Mouse (Mus musculus) c-Kit-negative CD71-positive TER-119-positive erythroid progenitor cells, embryonic 14.5 days (primary cell): ENCODE data around the gene Tmem33.
A peak's percentile ranks its signal among the peaks of the same experiment; 100 is the strongest.

Source experiments
- DNase-seq: peaks from one replicate; pipeline ENCODE4 v3.0.0-alpha.2; 2013; ENCODE audit warnings: low read depth, low spot score

The Tmem33 gene

GRCm38 (mm10) chr5:67260531-67261371 lies at the start of gene Tmem33:
TSS of gene Tmem33 (plus strand) at chr5:67260565.
- peak; percentile 93 for DNase-seq

DNA sequence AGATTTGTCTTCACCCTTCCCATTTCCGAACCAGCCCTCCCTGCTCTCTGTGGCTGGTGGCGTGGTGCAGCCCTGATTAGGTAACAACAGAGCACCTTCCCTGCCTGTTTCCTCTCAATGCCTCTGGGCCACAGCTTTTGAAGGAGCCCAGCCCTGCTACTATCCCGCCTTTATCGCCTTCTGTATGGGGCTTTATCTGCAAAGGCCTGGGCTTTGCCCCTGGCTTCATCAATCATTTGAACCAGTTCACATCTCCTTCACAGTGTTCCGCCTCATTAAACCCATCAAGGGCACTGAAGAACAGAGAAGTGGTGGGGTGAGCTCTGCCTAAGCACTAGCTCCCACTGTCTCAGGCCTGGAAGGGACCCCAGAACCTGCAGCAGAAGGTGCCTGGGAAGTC lies 47.2 kb upstream of the Tmem33 start:
- no peak for DNase-seq

DNA sequence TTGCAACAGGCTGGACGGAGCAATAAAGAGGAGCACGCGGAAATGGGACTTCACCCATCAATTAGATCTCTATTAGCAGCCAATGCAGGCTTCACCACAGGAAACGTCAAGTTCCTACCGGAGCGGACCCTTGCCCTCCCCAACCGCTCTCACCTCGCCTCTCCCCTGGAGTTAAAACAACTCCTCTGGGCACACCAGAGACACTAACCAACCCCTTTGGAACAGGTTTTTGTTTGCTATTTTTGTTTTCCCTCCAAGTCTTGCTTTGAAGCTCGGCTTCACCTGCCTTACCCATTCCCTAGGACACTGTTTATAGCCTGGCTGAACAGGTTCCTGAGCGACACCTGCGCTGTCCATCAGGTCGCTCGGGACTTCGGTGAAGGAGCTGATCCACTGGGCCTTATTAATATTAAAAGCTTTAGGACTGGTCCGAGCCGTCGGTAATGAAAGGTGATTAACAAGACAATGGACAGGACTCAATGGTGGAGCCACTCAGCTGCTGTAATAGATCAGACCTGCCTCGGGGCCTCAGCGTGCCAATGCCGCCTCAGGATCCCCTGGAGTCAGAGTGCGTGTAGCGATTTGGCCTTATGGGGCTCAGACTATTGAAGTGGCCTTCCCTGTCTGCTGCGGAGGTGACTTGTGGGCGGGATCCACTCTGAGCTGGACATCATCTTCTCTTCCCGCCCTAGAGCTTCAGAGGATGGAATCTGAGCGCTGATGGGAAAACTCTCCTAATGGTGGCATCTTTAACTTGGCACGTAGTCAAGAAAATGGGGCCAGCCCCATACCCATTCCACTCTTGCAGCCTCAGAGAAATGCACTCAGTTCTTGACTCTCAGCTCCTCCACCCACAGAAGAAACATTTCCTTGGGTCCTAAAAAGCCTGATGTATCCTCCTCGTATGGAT lies 45.0 kb upstream of the Tmem33 start:
- DNase-seq: no peak

DNA sequence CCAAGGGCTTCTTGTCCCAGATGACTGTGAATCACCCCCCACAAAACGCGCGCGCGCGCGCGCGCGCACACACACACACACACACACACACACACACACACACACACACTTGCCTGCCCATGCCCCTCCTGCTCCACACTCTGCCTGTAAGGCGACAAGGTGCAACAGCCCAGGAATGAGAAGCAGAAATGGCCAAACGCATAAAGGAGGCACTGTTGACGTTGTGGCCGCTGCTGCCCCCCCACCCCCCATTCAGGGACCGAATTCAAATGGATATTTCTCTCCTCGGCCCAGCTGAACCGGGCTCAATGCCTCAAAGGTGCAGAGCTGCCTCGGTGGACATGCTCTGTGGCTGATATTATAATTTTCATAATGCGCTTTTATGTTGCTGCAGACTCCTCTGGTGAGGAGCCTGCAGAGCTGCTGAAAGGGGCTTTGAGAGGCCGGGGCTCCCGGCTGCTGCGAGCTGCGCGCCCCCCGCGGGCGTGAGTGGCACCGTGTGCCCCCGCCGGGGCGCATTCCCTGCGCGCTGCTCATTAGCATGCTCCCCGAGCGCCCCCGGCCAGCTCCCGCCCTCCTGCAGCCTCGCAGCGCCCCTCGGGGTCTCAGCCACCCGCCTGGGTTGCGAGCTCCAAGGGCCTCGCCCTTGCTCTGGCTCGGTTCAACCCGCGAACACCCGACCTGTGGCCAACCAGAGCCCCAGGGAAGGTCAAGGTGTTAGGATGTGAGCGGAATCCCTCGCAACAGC lies 44.2 kb upstream of the Tmem33 start:
- DNase-seq: no peak

DNA sequence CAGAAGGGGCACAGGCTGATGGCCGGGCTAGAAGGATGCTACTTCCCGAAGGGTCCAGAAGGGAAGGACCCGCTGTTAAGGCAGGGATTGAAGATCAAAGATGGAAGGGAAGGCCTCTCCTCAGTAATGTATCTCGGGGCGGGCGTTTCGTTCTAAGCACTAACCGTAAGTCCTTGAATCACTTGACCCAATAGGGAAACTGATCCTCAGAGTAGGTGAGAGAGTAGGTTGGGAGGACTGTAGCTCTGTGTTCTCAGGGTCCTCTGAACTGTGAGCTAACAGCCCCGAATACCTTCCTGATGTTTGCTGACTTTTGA lies 43.6 kb upstream of the Tmem33 start:
- no peak for DNase-seq

DNA sequence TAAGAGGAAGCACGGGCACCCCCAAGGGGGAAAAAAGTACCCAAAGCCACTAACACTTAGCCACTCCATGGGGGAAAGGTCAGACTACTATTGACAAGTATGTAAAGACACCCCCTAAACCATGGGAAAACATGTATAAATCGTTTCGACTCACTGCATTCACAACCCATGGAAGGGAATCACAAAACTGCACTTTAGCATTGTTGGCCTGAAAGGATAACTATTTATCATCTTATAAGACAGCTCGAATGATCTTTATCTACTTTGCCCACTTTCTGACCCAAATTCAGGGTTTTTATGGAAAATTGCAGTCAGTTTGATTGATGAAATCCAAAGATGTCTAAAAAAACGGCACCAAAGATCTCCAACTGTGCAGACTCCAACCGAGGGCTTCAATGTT lies 38.5 kb upstream of the Tmem33 start:
- no peak for DNase-seq

DNA sequence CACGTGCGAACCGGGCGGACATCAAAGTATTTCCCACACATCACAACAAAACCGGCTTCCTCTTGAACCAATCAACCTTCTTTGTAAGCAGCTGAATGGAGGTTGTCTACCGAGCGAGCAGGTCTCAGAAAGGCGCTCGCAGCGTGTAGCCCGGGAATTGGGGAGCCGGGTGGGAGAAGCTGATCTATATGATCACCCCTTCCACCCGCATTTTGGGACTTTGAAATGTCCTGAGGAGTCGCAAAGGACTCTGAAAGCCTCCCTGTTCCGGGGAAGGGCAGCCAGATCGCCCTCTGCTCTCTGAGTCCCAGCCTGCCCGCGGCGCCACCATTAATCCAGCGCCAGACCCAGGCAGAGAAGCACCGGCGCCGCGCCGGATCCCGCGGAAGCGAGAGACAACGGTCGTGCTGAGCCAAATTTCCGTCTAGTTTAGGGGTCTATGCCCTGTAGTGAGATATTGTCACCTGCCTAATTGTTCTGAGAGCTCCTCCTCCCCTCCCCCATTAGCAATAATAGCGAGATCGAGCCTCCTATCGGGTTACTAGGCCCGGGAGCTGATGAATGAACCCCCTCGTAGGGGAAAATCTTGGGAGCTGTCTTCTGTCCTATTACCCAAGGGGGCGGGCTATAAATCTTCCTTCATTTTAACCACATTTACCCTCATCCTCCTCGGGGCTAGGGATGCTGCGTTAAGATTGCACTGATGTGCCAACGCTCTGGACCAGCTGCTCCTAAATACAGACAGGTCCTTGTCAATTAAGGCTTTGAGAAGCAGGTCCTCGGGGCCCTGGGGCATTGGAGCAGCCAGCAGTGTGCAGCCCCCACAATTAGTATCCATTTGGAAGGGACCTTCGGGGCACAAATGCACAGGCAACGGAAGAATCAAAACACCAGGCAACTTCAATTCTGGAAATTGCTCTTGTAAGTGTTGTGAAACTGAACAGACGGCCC lies 37.6 kb upstream of the Tmem33 start:
- no peak for DNase-seq

DNA sequence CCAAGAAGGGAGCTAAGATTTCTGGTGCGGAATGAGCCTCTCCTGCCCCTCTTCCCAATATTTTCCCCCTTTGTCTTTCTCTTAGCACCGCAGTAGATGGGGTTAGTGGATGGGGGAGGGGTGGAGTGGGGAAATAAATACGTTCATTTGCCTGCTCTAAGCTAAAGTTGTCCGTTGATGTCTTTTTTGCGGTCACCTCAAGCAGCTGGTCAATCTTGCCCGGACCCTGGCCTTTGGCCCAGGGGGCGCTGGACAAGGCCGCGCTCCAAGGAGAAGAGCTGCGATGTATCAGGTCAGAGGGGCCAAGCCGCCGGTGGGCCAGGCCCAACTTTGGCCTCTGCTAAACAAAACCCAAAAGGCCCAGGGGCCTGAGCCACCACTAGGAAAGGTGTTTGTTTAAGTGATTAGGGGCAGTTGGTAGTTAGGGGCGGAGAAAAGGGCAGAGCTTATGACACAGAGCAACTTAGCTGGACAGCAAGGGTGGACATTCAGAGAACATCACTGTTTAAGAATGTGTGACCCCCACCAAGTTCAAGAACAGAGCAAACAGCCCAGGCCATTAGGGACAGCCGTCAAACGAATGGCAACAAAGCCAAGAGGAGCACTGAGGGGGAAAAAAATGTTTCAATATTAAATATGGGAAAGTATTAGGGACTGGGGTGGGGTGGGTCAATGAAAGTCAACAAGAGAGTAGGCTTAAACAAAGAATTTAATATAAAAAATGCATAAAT lies 36.8 kb upstream of the Tmem33 start:
- no peak for DNase-seq

GRCm38 (mm10) chr5:67224122-67224502 lies 36.3 kb upstream of the Tmem33 start:
- no peak for DNase-seq

- DNase-seq: no peak
Measured at GRCm38 (mm10) chr5:67225758-67226157, 34.6 kb upstream of the Tmem33 start.

- DNase-seq: no peak
Measured at GRCm38 (mm10) chr5:67227261-67227660, 33.1 kb upstream of the Tmem33 start.

- no peak for DNase-seq
Measured at GRCm38 (mm10) chr5:67227682-67228444, 32.5 kb upstream of the Tmem33 start.

- DNase-seq: no peak
Measured at GRCm38 (mm10) chr5:67234682-67235081, 25.7 kb upstream of the Tmem33 start.

DNA sequence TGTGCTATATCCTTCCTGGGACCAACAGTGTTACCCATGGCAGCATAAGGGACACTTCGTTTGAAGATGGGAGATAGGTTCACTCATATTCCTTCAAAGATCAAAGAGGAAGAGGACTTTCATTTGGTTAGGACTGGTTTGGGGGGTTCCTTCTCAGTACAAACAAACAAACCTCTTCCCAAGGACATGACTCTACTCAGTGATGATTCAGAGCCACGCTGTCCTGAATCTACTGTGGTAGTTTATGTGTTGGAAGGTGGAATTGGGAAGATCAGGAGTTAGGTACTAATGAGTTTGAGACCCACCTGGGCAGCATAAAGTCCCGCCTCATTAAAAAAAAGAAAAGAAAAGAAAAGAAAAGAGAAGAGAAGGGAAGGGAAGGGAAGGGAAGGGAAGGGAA lies 24.9 kb upstream of the Tmem33 start:
- DNase-seq: no peak

- no peak for DNase-seq
Measured at GRCm38 (mm10) chr5:67236601-67237000, 23.8 kb upstream of the Tmem33 start.

DNA sequence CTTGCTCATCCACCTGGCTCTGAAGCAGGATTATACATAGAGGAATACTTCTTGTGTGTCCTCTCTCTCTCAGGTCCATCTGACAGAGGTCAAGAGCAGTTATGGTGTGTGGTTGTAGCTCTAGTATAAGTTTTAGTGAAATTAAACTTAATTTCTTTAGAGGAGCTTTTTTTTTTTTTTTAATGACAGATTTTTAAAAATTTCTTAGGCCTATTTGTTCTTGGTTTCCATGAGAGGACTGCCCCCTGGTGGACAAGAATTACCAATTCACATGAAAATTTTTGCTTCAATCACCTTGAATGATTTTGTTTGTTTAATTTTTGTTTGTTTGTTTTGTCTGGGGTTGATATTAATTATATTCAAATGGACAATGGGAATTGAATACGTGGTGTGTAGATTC lies 22.1 kb upstream of the Tmem33 start:
- DNase-seq: no peak

GRCm38 (mm10) chr5:67241713-67242112 lies 18.7 kb upstream of the Tmem33 start:
- no peak for DNase-seq

- no peak for DNase-seq
Measured at GRCm38 (mm10) chr5:67243231-67243630, 17.1 kb upstream of the Tmem33 start.

DNA sequence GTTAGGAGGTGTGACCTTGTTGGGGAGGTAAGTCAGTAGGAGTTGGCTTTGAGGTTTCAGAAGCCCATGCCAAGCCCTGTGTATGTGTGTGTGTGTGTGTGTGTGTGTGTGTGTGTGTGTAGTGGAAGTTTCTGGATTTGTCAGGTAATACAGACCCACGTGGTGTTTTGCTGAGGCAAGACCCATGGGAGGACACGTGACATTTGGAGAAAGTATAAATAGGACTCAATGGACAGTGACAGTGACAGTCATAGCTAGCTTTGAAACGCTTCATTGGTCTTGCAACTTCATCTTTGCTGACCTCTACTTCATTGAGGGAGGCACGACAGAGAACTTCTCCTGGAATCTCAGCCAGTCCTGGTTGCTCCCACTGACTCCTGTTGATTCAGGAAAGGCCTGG lies 8.1 kb upstream of the Tmem33 start:
- DNase-seq: no peak

GRCm38 (mm10) chr5:67255664-67256063 lies 4.7 kb upstream of the Tmem33 start:
- DNase-seq: no peak
